Comparison of ENCODE assay signal across 8 mouse cellular contexts in the genomic region with DNA sequence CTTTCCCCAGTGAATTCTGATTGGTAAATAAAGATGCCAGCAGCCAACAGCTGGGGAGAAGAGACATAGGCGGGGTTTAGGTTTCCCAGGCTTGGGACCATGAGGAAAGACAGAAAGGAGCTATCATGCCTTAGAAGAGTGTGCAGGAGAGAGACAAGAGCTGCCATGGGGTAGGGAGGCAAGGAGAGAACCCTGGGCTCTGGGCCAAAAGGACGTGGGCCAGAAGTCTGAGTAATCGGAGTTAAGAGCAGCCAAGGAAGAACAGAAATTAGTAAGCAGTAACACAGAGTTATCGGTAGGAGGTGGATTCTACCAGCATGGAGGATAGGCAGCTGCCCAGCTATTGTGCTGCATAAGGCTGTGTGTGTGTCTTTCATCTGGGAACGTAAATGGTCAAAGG.
A peak's percentile ranks its signal among the peaks of the same experiment; 100 is the strongest.
DNase-seq lines count a peak whose midpoint lies in the region; ATAC-seq lines count a peak whose summit lies in the region.
"Had no signal": no experiment of that assay in that cellular context is flagged by ENCODE, and none has a peak within 500 bp of the region (broad histone marks: within the 10 kb centered on the region; RNA-seq: fewer than 3 reads in every experiment).

No protein-coding gene starts in this region.

- ATAC-seq in frontal cortex, adult (ENCODE audit: low TSS enrichment) = peak; percentile 66
- no peak for ATAC-seq in kidney, embryonic 15.5 days (replicated peaks; ENCODE audit: low FRiP score)

- intact Hi-C loops in left cerebral cortex, postnatal 14 days (cut with DNase I) = loop anchor here (5.0 to 10.0 kb wide), 2 partner anchors 76 to 77 kb away; no protein-coding TSS in a partner anchor

- peak; percentile 13 for DNase-seq in 3T3-L1 (ENCODE audit: low read depth, low spot score)
- peak; percentile 9 for DNase-seq in adipocyte (ENCODE audit: low spot score)
- peak; percentile 71 to 83 for DNase-seq in left cerebral cortex, postnatal 14 days (ENCODE audit: low spot score in 2 of 2)
- peak; percentile 73 to 74 for DNase-seq in right cerebral cortex, postnatal 36 days (ENCODE audit: low spot score in 2 of 2)
- no peak for DNase-seq in thymus, postnatal 25 days

- H3K36me3 ChIP-seq in kidney, embryonic 15.5 days = no peaks in the 10 kb centered on the region

- peaks cover 2% of the 10 kb centered on the region; the same call in 1 of the 2 replicates for H3K4me1 ChIP-seq in kidney, embryonic 15.5 days

- H3K27me3 ChIP-seq in kidney, embryonic 15.5 days = 0 out of 2 replicates have a peak, but pooled peaks cover under 1% of the 10 kb centered on the region

- H3K4me2 ChIP-seq in kidney, embryonic 15.5 days = no peak overlapping the region

- no peak overlapping the region for H3K27ac ChIP-seq in kidney, embryonic 15.5 days
- H3K27ac ChIP-seq: heart, adult 2 months had no signal

- H3K9me3 ChIP-seq in kidney, embryonic 15.5 days (replicated peaks) = no peaks in the 10 kb centered on the region

- no peak overlapping the region for H3K9ac ChIP-seq in kidney, embryonic 15.5 days

- H3K4me3 ChIP-seq in kidney, embryonic 15.5 days (replicated peaks) = no peak overlapping the region
- H3K4me3 ChIP-seq: heart, adult 2 months had no signal

- whole genome bisulfite sequencing in kidney, embryonic 15.5 days = 69% methylated on average over 5 of the region's 5 CpGs
